Mouse (Mus musculus) frontal cortex, postnatal 25 days (tissue): ENCODE results near the gene Polr2b.

Experiments used
- DNase-seq, 2 experiments: peaks; one replicate each; pipeline ENCODE4 v3.0.0; 2022; ENCODE audit warnings: low spot score in 2 of 2

Gene Polr2b

DNA sequence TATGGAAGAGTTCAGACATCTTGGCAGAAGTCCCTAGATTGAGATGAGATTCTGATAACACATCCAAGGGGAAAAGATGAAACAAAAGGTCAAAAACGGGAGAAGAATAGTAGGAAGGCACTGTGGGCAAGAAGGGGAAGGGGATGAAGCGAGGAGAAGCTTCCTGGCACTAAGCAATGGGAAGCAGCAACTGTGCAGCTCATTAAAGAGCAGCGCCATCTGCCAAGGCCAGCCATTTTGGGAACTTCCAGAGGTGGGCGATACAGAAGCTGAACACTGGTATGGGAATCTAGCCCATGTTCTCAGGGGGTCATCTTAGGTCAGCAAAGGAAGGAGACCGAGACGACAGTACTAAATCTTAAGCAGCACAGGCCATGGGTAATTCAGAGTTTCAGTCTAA, 53.7 kb downstream of the Polr2b start:
- DNase-seq: no peak

GRCm38 (mm10) chr5:77364443-77365038, 54.6 kb downstream of the Polr2b start:
- no peak for DNase-seq

DNA sequence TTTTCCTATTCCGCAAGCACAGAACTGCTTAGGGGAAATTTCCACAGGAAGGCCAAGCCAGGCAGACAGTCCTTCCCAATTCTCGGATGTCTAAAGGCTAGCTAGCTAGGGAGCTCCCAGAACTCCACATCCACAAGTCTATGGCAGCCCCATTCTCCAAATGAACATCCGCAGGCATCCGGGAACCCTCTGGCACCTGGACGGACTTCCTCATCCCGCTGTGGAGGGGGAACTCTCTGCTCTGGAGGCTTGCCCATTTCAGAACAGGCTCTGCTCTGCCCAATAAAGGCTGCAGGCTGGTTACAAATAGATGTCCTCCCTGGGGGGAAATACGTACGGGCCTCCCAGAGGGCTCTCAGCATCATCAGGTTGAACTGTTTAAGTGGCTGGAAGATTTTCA, 56.4 kb downstream of the Polr2b start:
- no peak for DNase-seq

DNA sequence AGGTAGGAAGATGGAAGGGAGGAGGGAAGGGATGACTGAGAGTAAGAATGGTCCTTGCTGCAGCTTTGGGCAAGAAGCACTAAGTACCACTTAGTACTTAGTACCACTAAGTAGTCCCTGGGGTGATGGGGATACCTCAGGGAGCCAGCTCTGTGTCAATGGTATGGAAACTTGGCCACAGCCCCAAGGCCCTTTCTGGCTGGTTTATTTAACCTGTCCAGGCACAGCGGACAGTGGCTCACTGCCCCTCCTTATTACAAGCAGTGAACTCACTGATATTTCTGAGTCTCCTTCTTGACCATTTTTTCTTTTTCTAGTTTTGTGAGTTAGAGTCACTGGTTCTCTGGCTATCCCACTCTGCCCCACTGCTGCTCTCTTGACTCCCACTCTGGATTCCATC, 57.2 kb downstream of the Polr2b start:
- no peak for DNase-seq

DNA sequence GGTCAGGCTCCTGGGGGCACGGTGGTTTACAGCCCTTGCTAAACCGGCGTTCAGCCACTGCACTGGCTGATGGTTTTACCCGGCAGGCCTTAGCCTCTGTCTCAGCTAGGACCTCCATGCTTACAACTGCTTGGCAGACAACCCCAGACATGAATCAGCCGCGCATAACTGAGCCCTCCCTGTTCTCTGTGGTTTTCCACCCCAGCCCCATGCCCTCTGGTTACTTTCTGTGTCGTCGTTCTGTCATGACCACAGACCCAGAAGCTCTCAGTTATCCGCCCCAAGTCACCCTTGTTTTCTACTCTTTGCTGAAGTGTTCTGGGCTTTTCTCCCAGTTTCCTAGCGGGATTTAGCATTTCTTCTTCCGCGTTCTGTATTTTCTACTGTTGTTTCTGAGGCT, 57.7 kb downstream of the Polr2b start:
- no peak for DNase-seq

GRCm38 (mm10) chr5:77368194-77368593, 58.2 kb downstream of the Polr2b start:
- DNase-seq: no peak

- DNase-seq: no peak
These were observed 59.4 kb downstream of the Polr2b start for GRCm38 (mm10) chr5:77369394-77369793.

GRCm38 (mm10) chr5:77370378-77370892, 60.5 kb downstream of the Polr2b start:
- no peak for DNase-seq

GRCm38 (mm10) chr5:77372242-77372641, 62.3 kb downstream of the Polr2b start:
- no peak for DNase-seq

DNA sequence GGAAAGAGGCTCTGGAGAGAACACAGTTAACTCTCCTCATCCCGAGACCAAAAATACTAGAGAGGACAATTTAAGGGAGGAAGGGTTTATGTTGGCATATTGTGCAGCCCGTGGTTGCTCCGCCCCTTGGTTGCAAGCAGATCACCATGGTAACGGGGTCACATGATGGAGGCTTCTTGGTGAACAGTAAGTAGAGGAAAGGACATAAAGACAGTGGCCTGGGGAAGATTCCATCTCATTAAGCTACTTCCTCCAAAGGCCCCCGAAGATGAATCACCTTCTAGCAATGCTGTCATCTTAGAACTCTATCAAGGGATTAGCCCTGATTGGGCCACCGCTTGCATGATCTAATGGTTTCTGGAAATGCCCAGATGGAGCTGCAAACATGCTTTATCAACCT, 62.8 kb downstream of the Polr2b start:
- no peak for DNase-seq

DNA sequence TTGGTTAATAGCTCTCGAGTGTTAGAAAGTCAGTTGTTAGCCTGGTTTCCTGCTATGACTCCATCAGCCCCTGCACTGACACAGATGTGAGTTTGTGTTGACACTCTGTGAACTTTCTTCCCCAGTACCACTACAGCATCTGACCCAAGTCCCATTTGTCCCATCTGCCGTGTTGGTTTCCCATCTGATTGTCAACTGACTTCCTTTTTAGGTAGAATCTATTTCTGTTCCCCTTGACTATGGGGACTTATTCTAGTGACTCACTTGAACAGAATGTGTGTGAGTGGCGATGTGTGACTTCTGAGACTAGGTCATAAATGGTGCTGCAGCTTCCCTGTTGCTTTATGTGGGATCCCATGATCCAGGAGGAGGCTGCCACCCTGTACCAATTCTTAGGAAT, 65.0 kb downstream of the Polr2b start:
- DNase-seq: no peak

DNA sequence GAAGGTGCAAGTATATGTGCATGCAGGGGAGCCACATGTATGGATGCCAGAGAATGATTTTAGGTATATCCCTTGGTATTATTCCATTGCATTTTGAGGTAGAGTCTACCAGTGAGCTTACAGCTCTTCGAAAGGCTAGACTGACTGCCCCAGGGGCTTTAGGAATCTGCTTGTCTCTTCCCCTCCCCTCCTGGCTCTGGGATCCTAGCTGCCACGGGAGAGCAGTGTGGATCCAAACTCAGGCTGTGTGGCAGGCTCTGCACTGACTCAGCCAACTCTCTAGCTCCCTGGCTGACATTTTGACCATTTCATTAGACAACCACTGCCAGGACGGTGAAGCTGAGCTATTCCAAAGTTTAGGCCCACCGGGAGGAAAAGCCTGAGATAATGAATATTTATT, 65.6 kb downstream of the Polr2b start:
- no peak for DNase-seq

- DNase-seq: no peak
These were observed 68.1 kb downstream of the Polr2b start for GRCm38 (mm10) chr5:77378027-77378426.

GRCm38 (mm10) chr5:77379434-77380135, 69.6 kb downstream of the Polr2b start:
- no peak for DNase-seq

DNA sequence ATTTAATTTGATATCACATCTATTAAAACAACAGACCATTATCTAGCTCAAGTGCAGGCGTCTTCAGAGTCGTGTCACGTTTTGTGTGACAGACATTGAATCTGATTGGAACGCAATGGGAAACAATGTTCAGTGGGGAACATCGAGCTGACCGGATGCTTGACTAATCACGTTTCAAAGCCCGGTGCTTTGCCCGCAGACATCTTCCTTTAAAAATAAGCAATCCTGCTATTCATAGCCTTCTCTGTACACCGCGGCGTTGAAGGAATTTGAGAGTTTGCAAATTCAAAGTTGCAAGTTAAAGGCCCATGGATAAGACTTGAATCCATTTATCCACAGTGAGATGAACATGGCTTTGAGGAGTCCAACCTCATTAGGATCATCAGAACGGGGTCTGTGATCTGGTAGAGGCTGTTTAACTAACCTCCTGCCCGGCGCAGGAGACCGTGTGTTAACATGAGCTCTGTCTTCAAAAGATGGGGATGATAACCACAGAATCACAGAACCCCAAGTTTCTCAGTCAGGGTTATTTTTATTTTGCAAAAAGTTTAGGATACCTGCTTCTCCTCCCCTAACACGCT, 70.5 kb downstream of the Polr2b start:
- DNase-seq: no peak

- DNase-seq: no peak
These were observed 71.3 kb downstream of the Polr2b start for GRCm38 (mm10) chr5:77381283-77381682.

- no peak for DNase-seq
These were observed 71.7 kb downstream of the Polr2b start for GRCm38 (mm10) chr5:77381686-77382085.

DNA sequence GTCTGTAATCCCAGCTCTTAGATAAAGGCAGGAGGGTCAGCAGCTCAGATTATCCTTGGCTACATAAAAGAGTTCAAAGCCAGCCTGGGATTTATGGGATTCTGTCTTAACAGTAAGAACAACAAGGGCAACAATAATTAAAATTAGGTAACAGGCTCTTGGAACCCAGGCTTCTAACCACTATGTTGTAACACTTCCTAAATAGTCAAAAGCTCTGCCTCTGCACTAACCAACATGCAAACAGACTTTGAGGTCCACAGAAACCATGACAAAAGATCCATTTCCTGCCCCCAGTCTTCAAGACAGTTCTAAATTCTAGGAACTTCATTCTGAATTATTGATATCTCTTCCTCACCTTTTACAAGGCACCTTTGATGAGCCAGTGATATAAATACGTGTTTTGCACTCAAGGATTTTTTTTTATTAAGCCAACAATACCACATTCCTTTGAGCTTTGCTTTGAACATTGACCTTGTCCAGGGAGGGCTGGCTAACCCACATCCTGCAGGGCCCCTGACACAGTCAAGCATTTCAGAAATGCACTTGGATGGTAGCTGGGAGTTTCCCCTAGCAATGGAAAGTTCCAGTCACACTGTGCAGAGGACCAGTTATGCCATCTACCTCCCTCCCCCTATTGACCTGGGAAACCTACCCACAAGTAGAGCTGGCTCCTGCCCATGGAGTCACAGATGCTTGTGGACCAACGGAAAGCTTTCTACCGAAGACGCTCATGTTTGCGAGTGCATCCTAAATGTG, 74.0 kb downstream of the Polr2b start:
- no peak for DNase-seq

DNA sequence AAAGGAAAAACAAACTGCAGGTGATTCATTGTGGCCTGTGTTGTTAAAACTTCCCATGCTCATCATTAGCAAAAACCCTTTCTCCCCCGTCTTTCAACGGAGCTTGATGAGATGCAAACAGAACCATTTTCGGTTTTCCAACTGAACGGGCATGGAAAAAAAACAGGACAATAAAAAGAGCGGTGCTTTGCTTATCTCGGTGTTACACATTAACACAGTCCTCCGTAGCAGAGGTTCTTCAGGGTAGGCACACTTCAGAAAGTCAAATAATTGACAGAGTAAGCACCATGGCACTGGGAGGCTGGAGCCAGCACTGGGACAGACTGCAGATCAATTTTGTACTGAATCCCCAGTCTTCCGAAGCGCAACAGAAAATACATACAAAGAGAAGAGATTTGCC, 74.8 kb downstream of the Polr2b start:
- no peak for DNase-seq

- no peak for DNase-seq
These were observed 75.3 kb downstream of the Polr2b start for GRCm38 (mm10) chr5:77385221-77385620.

DNA sequence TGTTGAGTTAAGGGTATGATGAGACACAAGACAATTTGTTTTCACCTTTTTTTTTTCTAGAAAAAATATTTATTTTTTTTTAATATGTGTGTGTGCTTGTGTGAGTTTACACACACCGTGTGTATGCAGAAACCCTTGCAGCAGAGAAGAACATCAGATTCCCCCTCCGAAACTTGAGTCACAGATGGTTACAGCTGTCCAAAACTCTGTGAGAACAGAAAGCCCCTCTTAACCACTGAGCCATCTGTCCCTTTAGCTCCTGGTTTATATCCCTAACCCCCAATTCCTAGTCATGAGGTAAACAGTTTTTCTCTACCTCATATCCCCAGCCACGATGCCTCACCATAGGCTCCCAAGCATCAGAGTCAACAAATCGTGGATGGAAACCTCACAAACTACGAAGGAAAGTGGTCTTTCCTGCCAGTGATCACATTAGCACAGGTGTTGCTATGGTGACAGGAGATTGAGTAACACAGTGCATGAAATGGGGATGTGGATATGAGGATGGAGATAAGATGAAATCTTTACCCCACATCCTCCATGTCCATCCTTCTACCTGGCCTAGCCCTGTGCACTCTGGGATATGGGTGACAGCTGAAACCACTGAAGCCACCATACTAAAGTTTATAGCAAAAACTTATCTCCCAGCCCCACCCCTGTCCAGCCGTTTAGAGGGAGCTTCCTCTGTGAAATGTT, 76.1 kb downstream of the Polr2b start:
- DNase-seq: no peak
